Mouse (Mus musculus) lung, embryonic 14.5 days (tissue): Measurements from ENCODE around the gene Pgrmc1. TPM values are rescaled to one million over a fixed set of nuclear protein-coding genes. Genes with fewer than 3 reads are reported as not detected.
A peak's percentile ranks its signal among the peaks of the same experiment; 100 is the strongest.
"Not testable (repeated sequence)": the region's sequence is repeated elsewhere in the genome, so short reads cannot be mapped to it uniquely, and the experiment has no call there.

Experiments
- ATAC-seq: fragments of 200-750 bp; cut with Nextera tagmentation; 2 replicates; pipeline ENCODE4 v1.8.0; 2017; ENCODE audit warnings: mild to moderate bottlenecking, moderate TSS enrichment, moderate library complexity; ENCODE audit not compliant: insufficient read depth
- DNase-seq: peaks from one replicate; pipeline ENCODE4 v3.0.0-alpha.2; 2015
- H3K27ac ChIP-seq: fragments of 300-500 bp; sonication (generic); 2 replicates; pipeline ENCODE4 v1.5.1; 2014; ENCODE audit warnings: low read depth, mild to moderate bottlenecking, moderate library complexity
- H3K27me3 ChIP-seq: fragments of 300-500 bp; sonication (generic); 2 replicates; pipeline ENCODE4 v1.6.1; 2014; ENCODE audit warnings: low read length, control low read depth; ENCODE audit not compliant: insufficient read depth
- H3K36me3 ChIP-seq: fragments of 300-500 bp; sonication (generic); 2 replicates; pipeline ENCODE4 v1.6.1; 2014; ENCODE audit warnings: control low read depth; ENCODE audit not compliant: insufficient read depth
- H3K4me1 ChIP-seq: fragments of 300-500 bp; sonication (generic); 2 replicates; pipeline ENCODE4 v1.6.1; 2014; ENCODE audit warnings: antibody characterized with exemption, control low read depth; ENCODE audit not compliant: insufficient read depth
- H3K4me2 ChIP-seq: fragments of 300-500 bp; sonication (generic); 2 replicates; pipeline ENCODE4 v1.6.1; 2014; ENCODE audit warnings: mild to moderate bottlenecking
- H3K4me3 ChIP-seq: fragments of 300-500 bp; sonication (generic); 2 replicates; pipeline ENCODE4 v1.5.1; 2014; ENCODE audit warnings: low read depth, low read length
- H3K9ac ChIP-seq: fragments of 300-500 bp; sonication (generic); 2 replicates; pipeline ENCODE4 v1.6.1; 2014
- H3K9me3 ChIP-seq: fragments of 300-500 bp; sonication (generic); 2 replicates; pipeline ENCODE4 v1.6.1; 2016; ENCODE audit warnings: low read depth, low read length, control low read depth
- CTCF ChIP-seq: IDR thresholded peaks from 2 replicates; pipeline ENCODE4 v1.5.1; 2016; ENCODE audit warnings: antibody characterized with exemption, low read depth
- WGBS: fragments of 180-500 bp; shearing (Covaris S2); extraction: QIAGEN DNeasy Blood & Tissue Kit; methylation state at CpG from one replicate; pipeline ENCODE4 v1.1.7; 2014; 5-methylcytosine and 5-hydroxymethylcytosine counted together
- polyA plus RNA-seq: library from polyadenylated mRNA; unstranded; fragments of >200 nt; fragmentation: Nextera tagmentation; extraction: Ambion mirVana; gene quantifications from 2 replicates; pipeline ENCODE4 v1.2.1, GENCODE M21; 2014

Gene Pgrmc1
- polyA plus RNA-seq, 1 experiment from 2014 or later = 219 TPM

DNA sequence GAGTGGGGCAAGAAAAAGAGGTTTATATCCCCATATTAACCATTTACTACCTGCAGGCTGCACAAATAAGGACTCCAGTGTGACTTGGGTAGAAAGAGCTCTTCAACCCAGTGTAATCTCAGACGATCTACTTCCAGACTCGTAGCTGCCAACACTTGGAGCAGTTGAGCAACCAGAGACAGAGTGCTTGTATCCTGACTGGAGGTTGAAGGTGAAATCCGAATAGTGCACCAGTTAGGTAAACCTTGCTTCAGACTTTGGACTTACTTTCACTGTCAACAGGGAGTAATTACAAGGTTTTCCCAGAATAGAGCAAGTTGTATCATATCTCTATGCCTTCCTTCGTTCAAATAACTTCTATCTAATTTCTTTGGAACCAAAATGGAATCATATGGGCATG is 6.5 kb upstream of the Pgrmc1 start:
- no peak for TF ChIP-seq CTCF
- no peak overlapping the region for H3K4me2 ChIP-seq
- WGBS = 56% methylated on average over 4 of the region's 4 CpGs
- H3K27me3 ChIP-seq = no peaks in the 10 kb centered on the region
- H3K27ac ChIP-seq = no peak overlapping the region
- no peaks in the 10 kb centered on the region for H3K36me3 ChIP-seq
- no peaks in the 10 kb centered on the region for H3K4me1 ChIP-seq
- DNase-seq (no peak), ATAC-seq (no peak)
- no peak overlapping the region for H3K4me3 ChIP-seq
- H3K9me3 ChIP-seq = no peaks in the 10 kb centered on the region
- H3K9ac ChIP-seq = no peak overlapping the region

DNA sequence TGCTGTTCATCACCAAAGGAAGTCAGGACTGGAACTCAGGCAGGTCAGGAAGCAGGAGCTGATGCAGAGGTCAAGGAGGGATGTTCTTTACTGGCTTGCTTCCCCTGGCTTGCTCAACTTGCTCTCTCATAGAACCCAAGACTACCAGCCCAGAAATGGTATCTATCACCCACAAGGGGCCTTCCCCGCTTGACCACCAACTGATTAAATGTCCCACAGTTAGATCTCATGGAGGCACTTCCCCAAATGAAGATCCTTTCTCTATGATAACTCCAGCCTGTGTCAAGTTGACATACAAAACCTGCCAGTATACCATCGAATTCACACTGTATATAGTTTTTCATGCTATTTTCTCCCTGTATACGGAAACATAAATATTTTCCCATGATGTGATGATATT is 2.8 kb upstream of the Pgrmc1 start:
- Histone ChIP-seq H3K4me2 (no peak overlapping the region), H3K9ac (no peak overlapping the region), H3K4me1 (no peaks in the 10 kb centered on the region), H3K9me3 (no peaks in the 10 kb centered on the region), H3K4me3 (no peak overlapping the region), H3K27me3 (no peaks in the 10 kb centered on the region), H3K27ac (no peak overlapping the region), H3K36me3 (no peaks in the 10 kb centered on the region)
- no peak for DNase-seq
- WGBS = 89% methylated on average over 3 of the region's 3 CpGs
- ATAC-seq = no peak
- no peak for TF ChIP-seq CTCF

DNA sequence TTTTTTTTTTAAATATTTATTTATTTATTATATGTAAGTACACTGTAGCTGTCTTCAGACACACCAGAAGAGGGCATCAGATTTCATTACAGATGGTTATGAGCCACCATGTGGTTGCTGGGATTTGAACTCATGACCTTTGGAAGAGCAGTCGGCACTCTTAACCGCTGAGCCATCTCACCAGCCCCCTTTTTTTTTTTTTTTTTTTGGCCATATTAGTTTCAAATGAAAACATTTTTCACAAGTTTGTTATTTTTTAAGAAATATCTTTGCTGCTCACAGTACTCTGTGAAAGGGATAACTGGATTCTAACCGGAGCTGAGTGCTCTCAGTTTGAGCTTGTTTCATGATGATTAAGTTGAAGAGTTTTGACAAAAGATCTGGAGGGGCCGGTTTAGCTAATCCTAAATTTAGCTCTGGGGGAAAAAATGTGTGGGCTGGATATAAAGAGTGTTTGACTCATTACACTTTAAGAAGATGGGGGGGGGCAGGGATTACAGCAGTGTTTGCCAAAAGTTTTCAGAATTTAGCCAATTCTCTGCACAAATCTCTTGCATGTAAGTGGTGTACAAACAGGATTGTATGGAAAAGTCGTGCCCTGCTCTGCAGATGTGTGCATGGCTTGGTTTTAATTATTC is 1.4 kb upstream of the Pgrmc1 start:
- H3K4me3 ChIP-seq, H3K9me3 ChIP-seq, H3K4me2 ChIP-seq, H3K27me3 ChIP-seq, H3K27ac ChIP-seq, H3K4me1 ChIP-seq, H3K9ac ChIP-seq, ATAC-seq, H3K36me3 ChIP-seq: not testable (repeated sequence)
- DNase-seq = peak; percentile 9
- whole genome bisulfite sequencing = 61% methylated on average over 5 of the region's 5 CpGs

DNA sequence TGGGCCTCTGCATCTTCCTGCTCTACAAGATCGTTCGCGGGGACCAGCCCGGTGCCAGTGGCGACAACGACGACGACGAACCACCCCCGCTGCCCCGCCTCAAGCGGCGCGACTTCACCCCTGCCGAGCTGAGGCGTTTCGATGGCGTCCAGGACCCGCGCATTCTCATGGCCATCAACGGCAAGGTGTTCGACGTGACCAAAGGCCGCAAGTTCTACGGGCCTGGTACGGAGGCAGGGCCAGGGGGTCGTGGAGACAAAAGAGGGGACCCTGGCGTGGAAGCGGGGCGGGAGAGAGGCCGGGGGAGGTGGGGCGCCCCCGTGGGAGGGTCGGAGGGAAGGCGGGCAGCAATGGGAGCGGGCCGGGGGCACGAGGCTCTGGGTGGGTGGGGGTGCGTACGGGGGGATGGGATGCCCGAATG is 394 bp downstream of the Pgrmc1 start:
- DNase-seq = no peak
- peak; percentile 53 for ATAC-seq
- peaks cover 6% of the 10 kb centered on the region; the same call in 1 of the 2 replicates for H3K36me3 ChIP-seq
- H3K4me2 ChIP-seq = peak overlapping the region; percentile 62
- no peak for TF ChIP-seq CTCF
- 13% methylated on average over 40 of the region's 41 CpGs for WGBS
- H3K9ac ChIP-seq = peak overlapping the region; percentile 77
- H3K4me3 ChIP-seq = peak overlapping the region; percentile 60
- H3K27ac ChIP-seq = peak overlapping the region; percentile 76; the same call in 1 of the 2 replicates
- no peaks in the 10 kb centered on the region for H3K27me3 ChIP-seq
- no peaks in the 10 kb centered on the region for H3K9me3 ChIP-seq
- no peaks in the 10 kb centered on the region for H3K4me1 ChIP-seq

DNA sequence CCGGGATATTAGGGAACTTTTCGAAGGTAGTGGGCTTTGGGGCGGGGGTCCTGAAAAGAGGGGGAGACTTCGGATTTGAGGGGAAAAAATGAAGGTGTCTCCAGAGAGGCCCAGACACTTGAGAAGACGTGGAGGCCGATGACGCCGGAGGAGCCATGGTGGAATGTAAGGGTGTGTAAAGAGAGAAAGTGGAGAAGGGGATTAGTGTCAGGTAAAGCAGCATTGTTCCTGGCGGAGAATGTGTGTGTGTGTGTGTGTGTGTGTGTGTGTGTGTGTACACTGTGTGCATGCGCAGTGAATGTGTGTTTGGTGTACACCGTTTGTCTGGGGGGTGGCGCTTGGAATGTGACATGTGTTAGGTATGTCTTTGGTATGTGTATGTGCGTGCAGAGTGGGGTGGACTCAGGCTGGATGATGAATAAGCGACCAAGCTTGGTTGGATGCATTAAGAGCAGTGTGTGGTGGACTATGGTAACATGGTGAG is 897 bp downstream of the Pgrmc1 start:
- H3K4me3 ChIP-seq = peak overlapping the region; percentile 60
- H3K27me3 ChIP-seq = no peaks in the 10 kb centered on the region
- H3K4me2 ChIP-seq = peak overlapping the region; percentile 62
- peak overlapping the region; percentile 77 for H3K9ac ChIP-seq
- WGBS = 14% methylated on average over 14 of the region's 14 CpGs
- no peaks in the 10 kb centered on the region for H3K9me3 ChIP-seq
- H3K36me3 ChIP-seq = peaks cover 11% of the 10 kb centered on the region; the same call in 1 of the 2 replicates
- peak overlapping the region; percentile 8; the same call in 1 of the 2 replicates for H3K27ac ChIP-seq
- H3K4me1 ChIP-seq = no peaks in the 10 kb centered on the region
- no peak for TF ChIP-seq CTCF
- peak; percentile 21 for DNase-seq
- ATAC-seq = peak; percentile 40; the same call in 1 of the 2 replicates

DNA sequence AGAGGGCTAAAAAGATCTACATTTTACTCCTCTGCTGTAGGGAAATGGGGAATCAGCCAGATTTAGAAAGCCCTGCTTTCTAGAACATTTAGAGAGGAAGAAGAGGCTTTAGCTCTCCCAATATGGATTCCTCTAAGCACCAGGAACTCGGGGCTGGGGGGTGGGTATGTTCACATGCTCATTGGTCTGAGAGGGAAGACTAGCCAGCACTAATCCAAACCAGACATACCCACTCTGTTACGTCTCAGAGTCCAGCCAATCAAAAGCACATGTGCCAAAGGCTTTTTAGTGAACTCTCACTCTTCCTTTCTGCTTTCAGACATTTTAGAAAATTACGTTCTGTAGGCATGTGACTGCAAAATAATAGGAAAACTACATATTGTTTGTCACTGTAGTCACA is 1.6 kb downstream of the Pgrmc1 start:
- Histone ChIP-seq H3K4me3 (peak overlapping the region; percentile 60), H3K27me3 (no peaks in the 10 kb centered on the region), H3K4me1 (no peaks in the 10 kb centered on the region), H3K9me3 (no peaks in the 10 kb centered on the region), H3K9ac (peak overlapping the region; percentile 77), H3K4me2 (peak overlapping the region; percentile 62), H3K27ac (no peak overlapping the region), H3K36me3 (peaks cover 15% of the 10 kb centered on the region; the same call in 1 of the 2 replicates)
- no peak for TF ChIP-seq CTCF
- 41% methylated on average over 3 of the region's 3 CpGs for WGBS
- DNase-seq (peak; percentile 9), ATAC-seq (no peak)

DNA sequence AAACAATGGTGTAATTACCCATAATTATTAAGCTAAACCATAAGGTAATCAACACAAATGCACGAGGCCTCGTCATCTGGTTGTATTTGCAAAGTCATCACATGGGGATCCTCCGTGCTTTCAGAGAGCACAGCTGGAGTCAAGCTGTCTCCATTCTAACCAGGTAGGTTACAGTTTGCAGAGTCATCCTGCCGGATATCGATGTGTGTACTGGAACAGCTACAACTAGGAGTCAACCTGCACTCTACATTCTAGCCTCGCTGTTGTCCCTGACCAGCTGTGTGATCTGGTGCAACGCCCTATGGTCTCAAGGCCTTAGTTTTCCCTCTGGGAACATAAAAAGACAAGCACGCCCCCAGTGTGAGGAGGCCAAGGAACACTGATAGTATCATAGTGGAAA is 2.1 kb downstream of the Pgrmc1 start:
- peaks cover 18% of the 10 kb centered on the region; the same call in 1 of the 2 replicates for H3K36me3 ChIP-seq
- no peaks in the 10 kb centered on the region for H3K9me3 ChIP-seq
- H3K9ac ChIP-seq = no peak overlapping the region
- peak overlapping the region; percentile 62; the same call in 1 of the 2 replicates for H3K4me2 ChIP-seq
- ATAC-seq (no peak), DNase-seq (no peak)
- H3K27ac ChIP-seq = no peak overlapping the region
- H3K27me3 ChIP-seq = no peaks in the 10 kb centered on the region
- H3K4me3 ChIP-seq = no peak overlapping the region
- H3K4me1 ChIP-seq = no peaks in the 10 kb centered on the region
- no peak for TF ChIP-seq CTCF
- 80% methylated on average over 8 of the region's 8 CpGs for WGBS
